Mouse (Mus musculus) thymus, postnatal 14 days (tissue): ENCODE data around the gene Pcnx3.

Experiments
- DNase-seq: peaks from one replicate; pipeline ENCODE4 v3.0.0; 2021

Pcnx3 gene

GRCm38 (mm10) chr19:5637069-5638047, 51.4 kb downstream of the Pcnx3 start, which contains the start of gene Rela:
Gene Rela, plus strand, starts transcription at chr19:5637483.
- peak; percentile 92 for DNase-seq

GRCm38 (mm10) chr19:5636571-5637041, 52.1 kb downstream of the Pcnx3 start:
- no peak for DNase-seq

GRCm38 (mm10) chr19:5636036-5636570, 52.6 kb downstream of the Pcnx3 start:
- no peak for DNase-seq

GRCm38 (mm10) chr19:5632120-5632519, 56.6 kb downstream of the Pcnx3 start:
- DNase-seq: no peak

- DNase-seq: no peak
Measured at GRCm38 (mm10) chr19:5629907-5630306, 58.8 kb downstream of the Pcnx3 start.

- DNase-seq: no peak
Measured at GRCm38 (mm10) chr19:5625311-5625710, 63.4 kb downstream of the Pcnx3 start.

- DNase-seq: no peak
Measured at GRCm38 (mm10) chr19:5621884-5622283, 66.8 kb downstream of the Pcnx3 start.

- DNase-seq: no peak
Measured at GRCm38 (mm10) chr19:5620007-5620406, 68.7 kb downstream of the Pcnx3 start.

- no peak for DNase-seq
Measured at GRCm38 (mm10) chr19:5614953-5615352, 73.8 kb downstream of the Pcnx3 start.
